Mouse (Mus musculus): ENCODE data around the gene Cldn18. TPM values are rescaled to one million over a fixed set of nuclear protein-coding genes. Genes with fewer than 3 reads are reported as not detected.

The Cldn18 gene
- polyA plus RNA-seq, 1 experiment from 2014 or later, result not detected

GRCm38 (mm10) chr9:99720011-99720410, 2.9 kb upstream of the Cldn18 start:
- Histone ChIP-seq H3K9me3 (replicated peaks; ENCODE audit: control insufficient read depth, low read length, poor library complexity, severe bottlenecking) (no peaks in the 10 kb centered on the region), H3K27me3 (ENCODE audit: control insufficient read depth, insufficient read depth, low read depth, low read length) (no peaks in the 10 kb centered on the region), H3K4me2 (ENCODE audit: low read length) (no peak overlapping the region), H3K27ac (ENCODE audit: low read length) (no peak overlapping the region), H3K4me3 (ENCODE audit: low read depth, low read length) (no peak overlapping the region), H3K4me1 (ENCODE audit: control insufficient read depth, insufficient read depth, low read length) (no peaks in the 10 kb centered on the region), H3K36me3 (ENCODE audit: control insufficient read depth, insufficient read depth, low read length) (no peaks in the 10 kb centered on the region), H3K9ac (ENCODE audit: low read depth, low read length) (no peak overlapping the region)
- 57% methylated on average over 1 of the region's 1 CpGs for WGBS
- no peak for ATAC-seq

- Histone ChIP-seq H3K4me1 (ENCODE audit: control insufficient read depth, insufficient read depth, low read length) (no peaks in the 10 kb centered on the region), H3K27me3 (ENCODE audit: control insufficient read depth, insufficient read depth, low read depth, low read length) (no peaks in the 10 kb centered on the region), H3K9ac (ENCODE audit: low read depth, low read length) (no peak overlapping the region), H3K4me3 (ENCODE audit: low read depth, low read length) (no peak overlapping the region), H3K36me3 (ENCODE audit: control insufficient read depth, insufficient read depth, low read length) (no peaks in the 10 kb centered on the region), H3K27ac (ENCODE audit: low read length) (no peak overlapping the region), H3K9me3 (replicated peaks; ENCODE audit: control insufficient read depth, low read length, poor library complexity, severe bottlenecking) (no peaks in the 10 kb centered on the region), H3K4me2 (ENCODE audit: low read length) (no peak overlapping the region)
- 92% methylated on average over 4 of the region's 4 CpGs for WGBS
- ATAC-seq, result no peak
These were observed 6.8 kb downstream of the Cldn18 start for GRCm38 (mm10) chr9:99710297-99710696.

- Histone ChIP-seq H3K4me3 (ENCODE audit: low read depth, low read length) (no peak overlapping the region), H3K9me3 (replicated peaks; ENCODE audit: control insufficient read depth, low read length, poor library complexity, severe bottlenecking) (no peaks in the 10 kb centered on the region), H3K9ac (ENCODE audit: low read depth, low read length) (no peak overlapping the region), H3K27me3 (ENCODE audit: control insufficient read depth, insufficient read depth, low read depth, low read length) (no peaks in the 10 kb centered on the region), H3K36me3 (ENCODE audit: control insufficient read depth, insufficient read depth, low read length) (no peaks in the 10 kb centered on the region), H3K4me2 (ENCODE audit: low read length) (no peak overlapping the region), H3K27ac (ENCODE audit: low read length) (no peak overlapping the region), H3K4me1 (ENCODE audit: control insufficient read depth, insufficient read depth, low read length) (no peaks in the 10 kb centered on the region)
- WGBS, result 88% methylated on average over 22 of the region's 22 CpGs
- no peak for ATAC-seq
These were observed 7.3 kb downstream of the Cldn18 start for GRCm38 (mm10) chr9:99709588-99710248.

GRCm38 (mm10) chr9:99707425-99708126, 9.5 kb downstream of the Cldn18 start:
- H3K9ac ChIP-seq (ENCODE audit: low read depth, low read length), result no peak overlapping the region
- WGBS, result 76% methylated on average over 11 of the region's 11 CpGs
- no peak for ATAC-seq
- no peaks in the 10 kb centered on the region for H3K27me3 ChIP-seq (ENCODE audit: control insufficient read depth, insufficient read depth, low read depth, low read length)
- no peaks in the 10 kb centered on the region for H3K9me3 ChIP-seq (replicated peaks; ENCODE audit: control insufficient read depth, low read length, poor library complexity, severe bottlenecking)
- no peak overlapping the region for H3K27ac ChIP-seq (ENCODE audit: low read length)
- H3K36me3 ChIP-seq (ENCODE audit: control insufficient read depth, insufficient read depth, low read length), result no peaks in the 10 kb centered on the region
- no peak overlapping the region for H3K4me2 ChIP-seq (ENCODE audit: low read length)
- no peaks in the 10 kb centered on the region for H3K4me1 ChIP-seq (ENCODE audit: control insufficient read depth, insufficient read depth, low read length)
- no peak overlapping the region for H3K4me3 ChIP-seq (ENCODE audit: low read depth, low read length)

GRCm38 (mm10) chr9:99706264-99706663, 10.8 kb downstream of the Cldn18 start:
- Histone ChIP-seq H3K27me3 (ENCODE audit: control insufficient read depth, insufficient read depth, low read depth, low read length) (no peaks in the 10 kb centered on the region), H3K27ac (ENCODE audit: low read length) (no peak overlapping the region), H3K36me3 (ENCODE audit: control insufficient read depth, insufficient read depth, low read length) (no peaks in the 10 kb centered on the region), H3K4me3 (ENCODE audit: low read depth, low read length) (no peak overlapping the region), H3K9ac (ENCODE audit: low read depth, low read length) (no peak overlapping the region), H3K4me2 (ENCODE audit: low read length) (no peak overlapping the region), H3K4me1 (ENCODE audit: control insufficient read depth, insufficient read depth, low read length) (no peaks in the 10 kb centered on the region), H3K9me3 (replicated peaks; ENCODE audit: control insufficient read depth, low read length, poor library complexity, severe bottlenecking) (no peaks in the 10 kb centered on the region)
- 94% methylated on average over 6 of the region's 6 CpGs for WGBS
- ATAC-seq, result no peak

GRCm38 (mm10) chr9:99703711-99704110, 13.4 kb downstream of the Cldn18 start:
- no peak overlapping the region for H3K9ac ChIP-seq (ENCODE audit: low read depth, low read length)
- no peaks in the 10 kb centered on the region for H3K4me1 ChIP-seq (ENCODE audit: control insufficient read depth, insufficient read depth, low read length)
- H3K27ac ChIP-seq (ENCODE audit: low read length), result no peak overlapping the region
- H3K9me3 ChIP-seq (replicated peaks; ENCODE audit: control insufficient read depth, low read length, poor library complexity, severe bottlenecking), result no peaks in the 10 kb centered on the region
- no peak for ATAC-seq
- H3K27me3 ChIP-seq (ENCODE audit: control insufficient read depth, insufficient read depth, low read depth, low read length), result no peaks in the 10 kb centered on the region
- WGBS, result 73% methylated on average over 6 of the region's 6 CpGs
- no peak overlapping the region for H3K4me3 ChIP-seq (ENCODE audit: low read depth, low read length)
- H3K4me2 ChIP-seq (ENCODE audit: low read length), result no peak overlapping the region
- no peaks in the 10 kb centered on the region for H3K36me3 ChIP-seq (ENCODE audit: control insufficient read depth, insufficient read depth, low read length)

GRCm38 (mm10) chr9:99702215-99702614, 14.9 kb downstream of the Cldn18 start:
- Histone ChIP-seq H3K9me3 (replicated peaks; ENCODE audit: control insufficient read depth, low read length, poor library complexity, severe bottlenecking) (no peaks in the 10 kb centered on the region), H3K27ac (ENCODE audit: low read length) (no peak overlapping the region), H3K9ac (ENCODE audit: low read depth, low read length) (no peak overlapping the region), H3K4me2 (ENCODE audit: low read length) (no peak overlapping the region), H3K27me3 (ENCODE audit: control insufficient read depth, insufficient read depth, low read depth, low read length) (no peaks in the 10 kb centered on the region), H3K4me3 (ENCODE audit: low read depth, low read length) (no peak overlapping the region), H3K4me1 (ENCODE audit: control insufficient read depth, insufficient read depth, low read length) (no peaks in the 10 kb centered on the region), H3K36me3 (ENCODE audit: control insufficient read depth, insufficient read depth, low read length) (no peaks in the 10 kb centered on the region)
- WGBS, result 89% methylated on average over 6 of the region's 6 CpGs
- no peak for ATAC-seq

- H3K9me3 ChIP-seq (replicated peaks; ENCODE audit: control insufficient read depth, low read length, poor library complexity, severe bottlenecking), result no peaks in the 10 kb centered on the region
- H3K27ac ChIP-seq (ENCODE audit: low read length), result no peak overlapping the region
- no peak for ATAC-seq
- H3K27me3 ChIP-seq (ENCODE audit: control insufficient read depth, insufficient read depth, low read depth, low read length), result no peaks in the 10 kb centered on the region
- WGBS, result 89% methylated on average over 2 of the region's 2 CpGs
- no peak overlapping the region for H3K4me2 ChIP-seq (ENCODE audit: low read length)
- H3K9ac ChIP-seq (ENCODE audit: low read depth, low read length), result no peak overlapping the region
- H3K4me3 ChIP-seq (ENCODE audit: low read depth, low read length), result no peak overlapping the region
- no peaks in the 10 kb centered on the region for H3K36me3 ChIP-seq (ENCODE audit: control insufficient read depth, insufficient read depth, low read length)
- H3K4me1 ChIP-seq (ENCODE audit: control insufficient read depth, insufficient read depth, low read length), result no peaks in the 10 kb centered on the region
These were observed 15.9 kb downstream of the Cldn18 start for GRCm38 (mm10) chr9:99701187-99701586.

- H3K36me3 ChIP-seq (ENCODE audit: control insufficient read depth, insufficient read depth, low read length), result no peaks in the 10 kb centered on the region
- H3K4me3 ChIP-seq (ENCODE audit: low read depth, low read length), result no peak overlapping the region
- no peak for ATAC-seq
- H3K4me2 ChIP-seq (ENCODE audit: low read length), result no peak overlapping the region
- H3K9ac ChIP-seq (ENCODE audit: low read depth, low read length), result no peak overlapping the region
- no peak overlapping the region for H3K27ac ChIP-seq (ENCODE audit: low read length)
- H3K4me1 ChIP-seq (ENCODE audit: control insufficient read depth, insufficient read depth, low read length), result no peaks in the 10 kb centered on the region
- no peaks in the 10 kb centered on the region for H3K27me3 ChIP-seq (ENCODE audit: control insufficient read depth, insufficient read depth, low read depth, low read length)
- WGBS, result 91% methylated on average over 2 of the region's 2 CpGs
- no peaks in the 10 kb centered on the region for H3K9me3 ChIP-seq (replicated peaks; ENCODE audit: control insufficient read depth, low read length, poor library complexity, severe bottlenecking)
These were observed 17.2 kb downstream of the Cldn18 start for GRCm38 (mm10) chr9:99699752-99700389.

All from midbrain, embryonic 16.5 days (tissue).